15 mouse cellular contexts compared by ENCODE assay signal in genomic region chr5:92842881-92843280, GRCm38 (mm10).
DNase-seq lines count a peak whose midpoint lies in the region; ATAC-seq and TF ChIP-seq lines count a peak whose summit lies in the region.
"Had no signal": no experiment of that assay in that cellular context is flagged by ENCODE, and none has a peak within 500 bp of the region (broad histone marks: within the 10 kb centered on the region; RNA-seq: fewer than 3 reads in every experiment).

No protein-coding gene starts in this region.

- peaks cover 48% of the 10 kb centered on the region for H3K4me1 ChIP-seq in forebrain, embryonic 13.5 days
- H3K4me1 ChIP-seq in forebrain, embryonic 12.5 days = peaks cover 29% of the 10 kb centered on the region
- H3K4me1 ChIP-seq in kidney, embryonic 16.5 days (ENCODE audit: insufficient read depth, low read length) = peaks cover 36% of the 10 kb centered on the region
- H3K4me1 ChIP-seq in lung, embryonic 14.5 days (ENCODE audit: insufficient read depth) = peaks cover 18% of the 10 kb centered on the region; the same call in 1 of the 2 replicates
- H3K4me1 ChIP-seq in stomach, embryonic 15.5 days = peaks cover 25% of the 10 kb centered on the region
- H3K4me1 ChIP-seq: liver, embryonic 12.5 days had no signal

- H3K9me3 ChIP-seq in forebrain, embryonic 13.5 days (replicated peaks) = no peaks in the 10 kb centered on the region
- no peaks in the 10 kb centered on the region for H3K9me3 ChIP-seq in forebrain, embryonic 12.5 days
- no peaks in the 10 kb centered on the region for H3K9me3 ChIP-seq in kidney, embryonic 16.5 days (ENCODE audit: low read length)
- H3K9me3 ChIP-seq in lung, embryonic 14.5 days (ENCODE audit: low read depth, low read length) = no peaks in the 10 kb centered on the region
- H3K9me3 ChIP-seq in stomach, embryonic 15.5 days = no peaks in the 10 kb centered on the region
- H3K9me3 ChIP-seq: embryonic facial prominence, embryonic 10.5 days; hindbrain, embryonic 13.5 days; limb, embryonic 10.5 days; liver, embryonic 12.5 days; neural tube, embryonic 12.5 days had no signal

- 79% methylated on average over 3 of the region's 3 CpGs for WGBS in forebrain, embryonic 13.5 days
- WGBS in forebrain, embryonic 12.5 days = 85% methylated on average over 3 of the region's 3 CpGs
- WGBS in kidney, embryonic 16.5 days = 30% methylated on average over 3 of the region's 3 CpGs
- WGBS in lung, embryonic 14.5 days = 33% methylated on average over 3 of the region's 3 CpGs
- WGBS in stomach, embryonic 15.5 days = 51% methylated on average over 3 of the region's 3 CpGs

- no peak overlapping the region for H3K4me3 ChIP-seq in forebrain, embryonic 13.5 days
- no peak overlapping the region for H3K4me3 ChIP-seq in forebrain, embryonic 12.5 days (replicated peaks)
- no peak overlapping the region for H3K4me3 ChIP-seq in kidney, embryonic 16.5 days (ENCODE audit: low read length)
- no peak overlapping the region for H3K4me3 ChIP-seq in lung, embryonic 14.5 days (ENCODE audit: low read depth, low read length)
- H3K4me3 ChIP-seq in stomach, embryonic 15.5 days (replicated peaks) = no peak overlapping the region
- H3K4me3 ChIP-seq: embryonic facial prominence, embryonic 10.5 days; erythroblast, embryonic 14.5 days; hindbrain, embryonic 13.5 days; limb, embryonic 10.5 days; liver, embryonic 12.5 days; neural tube, embryonic 12.5 days had no signal

- DNase-seq in kidney, postnatal 4 days = no peak
- DNase-seq in lung, embryonic 14.5 days = no peak
- DNase-seq in MN1 (ENCODE audit: low spot score) = no peak
- DNase-seq in cerebellum, adult 9-11 months = no peak
- DNase-seq: cerebellum, postnatal 25 days had no signal

- H3K4me2 ChIP-seq in forebrain, embryonic 13.5 days = no peak overlapping the region
- H3K4me2 ChIP-seq in forebrain, embryonic 12.5 days = no peak overlapping the region
- no peak overlapping the region for H3K4me2 ChIP-seq in kidney, embryonic 16.5 days (replicated peaks; ENCODE audit: low read depth, low read length)
- H3K4me2 ChIP-seq in lung, embryonic 14.5 days = 0 out of 2 replicates have a peak overlapping the region, but pooled peaks have one; percentile 15
- no peak overlapping the region for H3K4me2 ChIP-seq in stomach, embryonic 15.5 days
- H3K4me2 ChIP-seq: hindbrain, embryonic 13.5 days; liver, embryonic 12.5 days; neural tube, embryonic 12.5 days had no signal

- no peaks in the 10 kb centered on the region for H3K36me3 ChIP-seq in forebrain, embryonic 13.5 days (ENCODE audit: poor library complexity, severe bottlenecking)
- 0 out of 2 replicates have a peak, but pooled peaks cover 4% of the 10 kb centered on the region for H3K36me3 ChIP-seq in forebrain, embryonic 12.5 days (replicated peaks)
- H3K36me3 ChIP-seq in kidney, embryonic 16.5 days (ENCODE audit: insufficient read depth, low read length) = no peaks in the 10 kb centered on the region
- H3K36me3 ChIP-seq in lung, embryonic 14.5 days (ENCODE audit: insufficient read depth) = no peaks in the 10 kb centered on the region
- H3K36me3 ChIP-seq in stomach, embryonic 15.5 days = no peaks in the 10 kb centered on the region
- H3K36me3 ChIP-seq: hindbrain, embryonic 13.5 days; limb, embryonic 10.5 days; liver, embryonic 12.5 days; neural tube, embryonic 12.5 days had no signal

- no peaks in the 10 kb centered on the region for H3K27me3 ChIP-seq in forebrain, embryonic 13.5 days
- no peaks in the 10 kb centered on the region for H3K27me3 ChIP-seq in forebrain, embryonic 12.5 days
- no peaks in the 10 kb centered on the region for H3K27me3 ChIP-seq in kidney, embryonic 16.5 days (ENCODE audit: insufficient read depth, low read length)
- H3K27me3 ChIP-seq in lung, embryonic 14.5 days (ENCODE audit: insufficient read depth, low read length) = no peaks in the 10 kb centered on the region
- H3K27me3 ChIP-seq in stomach, embryonic 15.5 days (replicated peaks) = no peaks in the 10 kb centered on the region
- H3K27me3 ChIP-seq: hindbrain, embryonic 13.5 days; liver, embryonic 12.5 days; neural tube, embryonic 12.5 days had no signal

- TF ChIP-seq CTCF in lung, embryonic 14.5 days (IDR thresholded peaks at IDR 0.05; ENCODE audit: low read depth) = no peak

- 0 out of 2 replicates have a peak overlapping the region, but pooled peaks have one; percentile 19 for H3K27ac ChIP-seq in forebrain, embryonic 13.5 days
- H3K27ac ChIP-seq in forebrain, embryonic 12.5 days = no peak overlapping the region
- H3K27ac ChIP-seq in kidney, embryonic 16.5 days (ENCODE audit: low read length) = peak overlapping the region; percentile 54; the same call in 1 of the 2 replicates
- peak overlapping the region; percentile 47; the same call in 1 of the 2 replicates for H3K27ac ChIP-seq in lung, embryonic 14.5 days (ENCODE audit: low read depth)
- H3K27ac ChIP-seq in stomach, embryonic 15.5 days = peak overlapping the region; percentile 36; the same call in 1 of the 2 replicates
- H3K27ac ChIP-seq: hindbrain, embryonic 13.5 days; liver, embryonic 12.5 days; neural tube, embryonic 12.5 days had no signal

- H3K9ac ChIP-seq in forebrain, embryonic 13.5 days = no peak overlapping the region
- no peak overlapping the region for H3K9ac ChIP-seq in forebrain, embryonic 12.5 days
- no peak overlapping the region for H3K9ac ChIP-seq in kidney, embryonic 16.5 days (replicated peaks; ENCODE audit: low read length)
- no peak overlapping the region for H3K9ac ChIP-seq in lung, embryonic 14.5 days
- no peak overlapping the region for H3K9ac ChIP-seq in stomach, embryonic 15.5 days
- H3K9ac ChIP-seq: hindbrain, embryonic 13.5 days; liver, embryonic 12.5 days; neural tube, embryonic 12.5 days had no signal

- ATAC-seq in forebrain, embryonic 13.5 days = no peak
- ATAC-seq in forebrain, embryonic 12.5 days (ENCODE audit: low FRiP score) = no peak
- no peak for ATAC-seq in kidney, embryonic 16.5 days (ENCODE audit: low FRiP score, low TSS enrichment)
- no peak for ATAC-seq in lung, embryonic 14.5 days (ENCODE audit: insufficient read depth)
- ATAC-seq in stomach, embryonic 15.5 days (ENCODE audit: insufficient read depth, low FRiP score, low read depth) = no peak
- ATAC-seq: liver, embryonic 12.5 days had no signal
